Mouse (Mus musculus): ENCODE results near the gene Kif16b.

The Kif16b gene

DNA sequence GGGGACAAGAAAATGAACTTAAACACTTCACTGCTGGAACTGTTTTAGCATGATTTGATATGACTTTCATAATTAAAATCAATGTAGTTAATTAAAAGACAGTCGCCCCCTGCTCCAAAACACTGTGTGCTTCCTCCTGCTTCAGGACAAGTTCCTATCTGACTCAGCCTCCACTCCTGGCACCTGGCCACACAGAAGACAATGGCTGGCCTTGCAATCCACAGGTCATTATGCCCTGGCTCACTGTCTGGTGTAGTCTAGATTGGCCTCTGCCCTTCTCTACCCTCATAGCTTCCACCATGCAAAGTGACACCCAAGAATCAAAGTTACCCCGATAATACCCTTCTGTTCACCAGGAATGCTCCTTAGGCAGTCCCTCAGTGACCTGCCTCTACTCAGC is 26.8 kb downstream of the Kif16b start:
- no peak for DNase-seq (ENCODE audit: low spot score)

DNA sequence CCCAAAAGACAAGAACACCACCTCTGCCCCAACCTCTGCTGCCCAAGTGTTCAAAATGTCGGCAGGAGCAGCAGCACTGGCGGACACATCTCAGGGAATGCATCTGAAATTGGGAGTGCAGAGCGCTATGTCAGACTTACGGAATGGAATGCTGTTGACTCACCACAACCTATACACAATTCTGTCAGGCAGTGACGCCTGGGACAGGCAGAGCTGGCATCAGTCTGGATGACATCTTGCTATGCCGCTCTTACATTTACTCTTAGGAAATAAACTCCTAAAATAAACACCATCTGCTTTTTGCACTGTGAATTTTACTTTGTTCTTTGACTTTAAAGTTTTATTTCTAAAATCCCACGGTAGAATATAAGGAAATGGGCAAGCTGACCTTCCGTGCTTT is 31.3 kb downstream of the Kif16b start:
- no peak for DNase-seq (ENCODE audit: low spot score)

DNA sequence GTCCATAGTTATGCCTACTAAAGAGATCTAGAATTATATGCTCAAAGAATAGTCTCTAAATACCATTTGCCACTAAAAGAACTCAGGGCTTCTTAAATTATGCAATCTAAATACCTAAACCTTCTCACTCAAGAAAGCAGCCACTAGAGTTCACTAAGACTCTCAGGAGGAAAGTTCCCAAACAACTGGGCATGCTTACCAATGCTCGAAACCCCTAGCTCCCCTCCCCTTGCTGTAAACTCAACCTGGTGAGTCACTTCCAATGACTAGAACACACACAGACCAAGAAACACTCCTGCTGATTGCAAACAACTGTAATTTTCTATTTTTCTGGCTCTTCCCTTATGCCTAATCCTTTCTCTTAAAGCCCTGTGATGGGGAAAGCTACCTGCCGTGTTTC is 33.9 kb downstream of the Kif16b start:
- DNase-seq (ENCODE audit: low spot score), result no peak

DNA sequence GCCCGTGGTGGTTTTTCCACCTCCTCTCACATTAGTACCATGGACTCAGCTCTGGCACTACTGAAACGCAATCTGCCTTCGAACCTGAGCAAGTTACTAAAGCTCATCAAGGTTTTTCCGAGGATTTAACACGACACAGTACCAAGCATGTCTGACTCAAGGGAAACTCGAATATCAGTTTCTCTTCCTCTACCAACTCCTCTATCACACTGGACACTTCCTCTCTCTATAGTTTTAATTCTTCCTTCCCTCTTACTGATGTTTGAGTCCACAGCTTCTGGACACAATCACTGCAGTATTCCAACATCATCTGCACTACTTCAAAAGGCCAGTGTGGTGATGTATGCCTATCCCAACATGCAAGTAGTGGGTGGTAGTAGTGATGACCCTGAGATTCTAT is 40.3 kb downstream of the Kif16b start:
- DNase-seq (ENCODE audit: low spot score), result no peak

DNA sequence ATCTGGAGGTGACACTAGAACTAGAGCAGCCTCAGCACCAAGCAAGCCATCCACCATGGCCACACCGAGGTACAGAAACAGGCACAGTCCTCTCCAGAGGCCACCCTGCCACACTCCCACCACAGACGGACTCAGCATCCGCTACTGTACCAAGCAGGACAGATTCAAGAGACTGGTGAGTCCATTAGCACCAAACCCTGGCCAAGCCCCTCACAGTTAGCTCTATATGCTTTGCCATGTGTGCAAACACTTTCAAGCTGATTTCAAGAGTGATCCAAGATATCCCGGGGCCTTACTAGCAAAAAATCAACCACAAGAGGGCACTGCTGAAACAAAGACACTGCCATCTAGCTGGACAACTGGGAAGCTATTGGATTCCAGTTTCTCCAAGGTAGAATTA is 41.9 kb downstream of the Kif16b start:
- peak; percentile 81 for DNase-seq (ENCODE audit: low spot score)

DNA sequence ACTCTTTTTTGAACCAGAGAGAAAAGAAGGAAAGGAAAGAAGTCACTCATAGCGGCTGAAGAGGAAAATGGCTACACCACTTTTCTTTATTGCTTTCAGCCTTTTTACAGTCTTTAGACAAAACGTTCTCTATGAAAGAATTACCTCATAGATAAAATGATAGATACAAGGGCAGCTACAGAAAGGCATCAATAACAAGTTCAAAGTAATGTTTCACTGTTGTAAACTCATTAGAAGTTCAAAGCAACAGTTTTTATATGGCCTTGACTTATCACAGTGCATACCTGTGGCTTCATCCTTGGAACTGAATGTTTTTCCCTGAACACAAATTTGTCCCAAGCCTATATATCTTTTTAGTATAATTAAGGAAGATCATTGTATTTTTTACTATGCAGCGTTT is 62.6 kb downstream of the Kif16b start:
- no peak for DNase-seq (ENCODE audit: low spot score)

DNA sequence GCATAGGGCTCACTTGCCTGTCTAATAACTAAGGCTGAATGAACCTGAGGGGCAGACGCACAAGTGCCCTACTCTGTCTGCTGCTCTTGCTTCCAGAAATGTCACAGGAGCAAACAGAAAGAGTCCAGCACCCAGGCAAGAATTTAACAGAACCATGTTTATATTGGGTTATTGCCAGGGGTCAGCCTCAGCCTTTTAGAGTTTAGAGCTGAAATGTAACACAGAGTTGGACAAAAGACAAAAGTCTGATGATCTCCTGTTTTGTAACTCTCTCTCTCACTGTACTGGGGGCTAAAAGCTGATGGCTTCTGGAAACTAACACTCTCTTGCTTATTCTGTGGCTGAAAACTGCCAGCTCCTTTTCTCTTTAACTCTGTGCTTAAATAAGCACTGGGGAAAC is 63.2 kb downstream of the Kif16b start:
- no peak for DNase-seq (ENCODE audit: low spot score)

DNA sequence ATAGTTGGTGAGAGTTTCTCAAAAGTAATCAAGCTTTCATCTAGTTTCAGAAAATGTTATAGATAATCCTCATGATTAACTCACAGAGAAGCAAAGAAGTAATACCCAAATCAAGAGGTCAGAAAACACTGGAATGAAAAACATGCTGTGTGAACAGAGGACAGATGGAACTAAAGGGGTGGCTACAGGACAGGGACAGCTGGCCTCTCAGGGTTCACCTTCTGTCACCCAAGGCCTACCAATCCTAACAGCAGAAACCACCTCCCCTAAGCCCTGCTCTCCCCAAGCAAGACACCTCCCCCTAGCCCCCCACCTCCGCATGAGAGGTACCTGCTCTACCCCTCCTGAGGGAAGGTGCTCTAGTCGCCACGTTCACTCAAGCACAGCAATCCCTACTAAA is 66.6 kb downstream of the Kif16b start:
- DNase-seq (ENCODE audit: low spot score), result no peak

DNA sequence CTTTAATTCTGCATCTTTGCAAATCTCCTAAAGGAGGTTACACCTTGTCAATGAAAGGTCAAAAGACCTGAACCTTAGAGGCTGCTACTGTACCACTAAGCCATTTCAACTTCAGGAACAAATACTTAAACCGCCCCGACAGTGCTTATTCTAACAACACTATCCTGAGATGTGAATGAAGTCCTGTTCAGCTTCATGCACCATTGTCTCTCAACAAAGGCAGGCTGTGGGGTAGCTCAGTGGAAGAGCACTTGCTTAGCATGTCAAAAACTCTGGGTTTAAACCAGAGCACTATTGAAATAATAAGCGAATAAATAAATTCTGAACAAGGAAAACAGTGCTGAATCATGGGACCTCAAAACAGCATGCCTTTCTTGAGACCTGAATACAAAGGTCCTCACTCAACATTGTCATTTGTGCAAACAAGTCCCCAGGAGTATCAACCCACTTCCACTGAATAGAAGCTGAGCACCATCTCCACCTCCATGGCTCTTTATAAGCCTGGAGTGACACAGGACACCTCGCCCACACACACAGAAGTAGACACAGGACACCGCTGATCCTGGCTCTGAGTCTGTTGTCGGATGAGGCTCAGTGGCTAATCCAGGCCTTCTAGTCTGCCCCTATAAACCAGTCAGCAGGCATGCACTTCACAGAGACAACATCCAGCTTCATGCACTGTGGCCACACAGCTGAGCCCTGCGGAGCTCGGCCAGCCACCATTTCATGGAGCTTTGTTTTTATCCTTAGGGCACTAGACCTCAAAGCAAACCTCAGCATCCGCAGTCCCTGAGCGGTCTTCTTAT is 68.5 kb downstream of the Kif16b start:
- no peak for DNase-seq (ENCODE audit: low spot score)

DNA sequence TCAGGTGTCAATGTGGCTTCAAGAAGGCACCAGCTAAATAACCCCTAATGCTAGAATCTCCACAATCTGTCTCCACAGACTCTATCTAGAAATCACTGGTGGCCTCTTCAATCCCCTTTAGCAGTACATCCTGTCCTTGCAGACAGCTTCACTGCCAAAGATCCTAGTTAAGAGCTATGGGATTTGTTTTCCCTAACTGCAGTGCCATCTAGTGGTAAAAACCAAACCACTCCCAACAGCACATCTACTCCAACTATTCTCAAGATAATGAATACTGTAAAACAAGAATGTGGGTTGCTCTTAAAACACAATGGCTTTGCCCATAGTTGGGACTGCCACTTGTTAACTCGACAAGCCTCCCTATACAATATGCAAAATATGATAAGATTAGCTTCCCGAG is 88.3 kb downstream of the Kif16b start:
- DNase-seq (ENCODE audit: low spot score), result peak; percentile 76

DNA sequence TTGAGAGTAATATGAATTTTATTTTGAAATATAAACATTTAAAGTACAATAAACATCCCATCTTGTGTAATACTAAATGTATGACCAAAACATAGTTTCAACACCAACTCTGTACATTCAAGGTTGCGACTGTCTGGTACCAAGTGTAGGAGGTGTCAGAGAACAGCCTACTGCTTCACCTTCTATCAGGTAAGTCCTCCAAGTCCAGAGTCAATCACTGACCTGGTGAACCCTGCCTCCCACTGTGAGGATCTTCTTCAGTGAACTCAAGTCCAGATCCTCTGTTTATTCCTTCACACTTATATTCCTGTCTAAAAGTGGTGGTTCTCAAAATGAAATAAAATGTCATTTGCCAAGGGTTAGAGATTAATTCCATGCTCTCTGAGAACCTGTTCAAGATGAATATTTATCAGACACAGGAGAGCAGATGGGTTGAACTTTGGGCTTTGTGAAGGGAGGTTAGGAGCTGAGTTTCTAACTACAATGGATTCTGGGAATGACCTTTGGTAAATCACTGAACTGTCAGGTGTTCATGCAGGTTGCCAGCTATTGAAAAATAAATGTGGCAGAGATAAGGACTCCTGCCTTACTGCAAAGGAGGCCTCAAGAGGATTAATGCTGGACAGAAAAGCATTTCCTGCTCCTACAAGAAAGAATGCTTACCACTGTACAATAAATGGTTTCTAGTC is 97.4 kb downstream of the Kif16b start:
- no peak for DNase-seq (ENCODE audit: low spot score)

DNA sequence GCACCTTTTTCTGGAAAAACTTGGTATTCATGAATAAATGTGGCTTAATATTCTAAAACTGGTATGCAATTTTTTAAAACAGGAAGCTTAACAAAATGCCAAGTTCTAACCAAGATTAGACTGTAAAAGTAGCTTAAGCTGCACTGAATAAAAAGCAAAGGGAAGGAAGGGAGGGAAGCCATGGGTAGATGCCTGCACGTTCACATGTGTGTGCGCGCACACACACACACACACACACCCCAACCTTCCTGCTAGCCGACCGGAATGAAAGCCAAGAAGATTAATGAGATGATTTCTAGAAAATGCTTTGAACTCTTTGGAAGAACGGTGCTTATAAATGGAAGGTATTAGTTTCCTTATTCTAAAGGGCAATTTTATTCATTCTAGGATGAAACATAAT is 104.0 kb downstream of the Kif16b start:
- DNase-seq (ENCODE audit: low spot score), result no peak

DNA sequence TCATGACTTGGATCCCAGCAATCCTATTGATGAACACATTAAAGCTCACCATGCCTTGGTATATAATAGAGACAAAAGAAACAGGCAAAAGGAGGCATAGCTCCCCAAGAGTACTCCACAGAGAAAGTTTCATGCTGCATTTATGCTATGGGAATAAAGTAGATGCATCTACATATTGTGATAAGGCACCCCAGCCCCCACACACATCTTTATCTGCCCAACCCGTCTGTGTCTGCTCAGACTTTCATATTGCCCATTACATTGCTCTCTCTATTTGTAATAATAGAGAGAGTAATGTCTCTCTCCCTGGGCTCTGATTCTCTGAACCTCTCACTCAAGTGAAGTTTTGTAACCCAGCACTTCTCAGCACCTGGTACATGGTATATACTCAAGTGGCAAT is 126.0 kb downstream of the Kif16b start:
- no peak for DNase-seq (ENCODE audit: low spot score)

DNA sequence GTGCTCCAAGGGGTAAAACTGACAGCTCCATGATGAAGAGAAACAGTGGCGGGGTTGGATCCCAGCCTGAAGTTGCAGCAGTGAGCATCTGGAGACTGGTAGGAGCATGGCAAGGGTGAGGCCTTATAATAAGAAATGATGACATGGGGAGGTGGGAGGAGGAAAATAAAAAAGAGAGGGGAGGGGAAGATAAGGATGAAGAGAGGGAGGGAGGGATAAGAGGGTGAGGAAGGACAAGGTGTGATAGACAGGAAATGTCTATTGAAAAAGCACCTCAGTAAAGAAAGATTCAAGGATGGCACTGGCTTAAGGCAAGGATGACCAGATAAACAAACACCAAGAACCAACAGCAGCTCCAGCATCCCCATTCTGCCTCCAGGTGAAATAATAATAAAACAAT is 126.6 kb downstream of the Kif16b start:
- DNase-seq (ENCODE audit: low spot score), result no peak

DNA sequence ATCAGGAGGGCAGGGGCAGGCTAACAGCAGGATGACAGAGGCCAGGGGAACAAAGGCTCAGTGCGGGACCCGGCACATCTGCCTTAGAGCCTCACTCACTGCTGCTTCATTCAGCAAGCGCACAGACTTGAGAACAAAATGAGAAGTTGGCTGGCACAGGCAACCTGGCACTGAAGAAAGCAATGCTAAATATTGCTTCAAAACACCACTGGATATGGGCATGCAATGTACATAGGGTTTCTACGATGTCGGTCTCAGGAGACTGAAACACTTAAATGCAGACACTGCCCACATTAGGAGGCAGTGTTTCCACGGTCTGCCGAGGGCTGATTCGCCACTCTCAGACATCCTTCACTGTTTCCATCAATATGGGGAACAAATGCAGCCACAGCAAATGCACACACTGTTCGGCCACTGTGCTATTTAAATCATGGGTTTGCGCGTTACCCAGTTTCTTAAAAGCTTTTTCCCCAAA is 131.6 kb downstream of the Kif16b start:
- DNase-seq (ENCODE audit: low spot score), result no peak

DNA sequence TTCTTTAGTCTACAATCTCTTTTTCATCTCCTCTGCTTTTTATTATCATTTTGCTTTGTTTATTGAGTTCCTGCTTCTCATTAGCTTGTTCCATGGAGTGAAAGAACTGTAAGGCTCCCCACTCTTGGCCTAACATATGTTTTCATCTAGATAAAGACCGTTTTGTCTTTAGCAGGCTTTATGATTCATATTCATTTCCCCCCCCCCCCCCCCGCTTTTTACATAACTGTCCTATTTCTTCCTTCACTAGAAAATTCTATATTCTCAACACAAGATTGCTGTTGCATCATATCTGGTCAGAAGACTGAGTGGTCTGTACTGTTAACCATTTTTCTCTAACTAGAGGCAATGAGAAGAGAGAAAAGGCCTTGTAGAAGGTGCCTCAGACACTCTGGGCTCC is 137.1 kb downstream of the Kif16b start:
- no peak for DNase-seq (ENCODE audit: low spot score)

DNA sequence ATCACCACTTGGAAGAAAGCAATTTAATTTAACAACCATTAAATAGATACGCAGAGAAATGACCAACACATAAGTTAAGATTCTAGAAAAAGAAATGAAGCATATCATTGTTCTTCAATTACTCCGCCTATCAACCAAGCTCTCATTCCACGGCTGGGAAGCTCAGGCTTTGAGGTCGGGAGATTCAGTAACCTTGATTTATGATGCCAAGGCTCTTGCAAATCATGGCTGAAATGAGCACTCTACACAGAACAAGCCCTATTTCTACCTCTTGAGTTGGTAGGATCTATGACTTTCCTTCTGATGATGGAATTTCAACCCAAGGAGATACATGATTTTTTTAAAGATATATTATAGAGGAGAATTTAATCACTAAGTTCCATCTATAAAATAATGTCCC is 140.5 kb downstream of the Kif16b start:
- no peak for DNase-seq (ENCODE audit: low spot score)

DNA sequence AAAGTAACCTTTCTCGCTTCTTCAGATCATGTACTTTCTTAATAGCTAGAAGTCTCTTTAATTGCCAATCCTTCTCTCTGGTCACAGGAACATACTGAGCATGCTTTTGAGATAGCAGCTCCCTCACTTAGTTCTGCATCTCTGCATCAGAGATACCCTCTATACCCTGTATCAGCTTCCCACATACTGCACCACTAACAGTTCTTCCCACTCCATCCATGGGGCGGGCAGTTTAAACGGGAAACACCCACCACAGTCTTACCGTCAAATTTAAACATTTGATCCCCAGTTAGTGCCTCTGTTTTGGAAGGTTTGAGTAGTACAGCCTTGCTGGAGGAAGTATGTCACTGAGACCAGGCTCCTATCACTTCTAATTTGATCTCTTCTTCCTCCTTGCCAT is 142.1 kb downstream of the Kif16b start:
- DNase-seq (ENCODE audit: low spot score), result no peak

DNA sequence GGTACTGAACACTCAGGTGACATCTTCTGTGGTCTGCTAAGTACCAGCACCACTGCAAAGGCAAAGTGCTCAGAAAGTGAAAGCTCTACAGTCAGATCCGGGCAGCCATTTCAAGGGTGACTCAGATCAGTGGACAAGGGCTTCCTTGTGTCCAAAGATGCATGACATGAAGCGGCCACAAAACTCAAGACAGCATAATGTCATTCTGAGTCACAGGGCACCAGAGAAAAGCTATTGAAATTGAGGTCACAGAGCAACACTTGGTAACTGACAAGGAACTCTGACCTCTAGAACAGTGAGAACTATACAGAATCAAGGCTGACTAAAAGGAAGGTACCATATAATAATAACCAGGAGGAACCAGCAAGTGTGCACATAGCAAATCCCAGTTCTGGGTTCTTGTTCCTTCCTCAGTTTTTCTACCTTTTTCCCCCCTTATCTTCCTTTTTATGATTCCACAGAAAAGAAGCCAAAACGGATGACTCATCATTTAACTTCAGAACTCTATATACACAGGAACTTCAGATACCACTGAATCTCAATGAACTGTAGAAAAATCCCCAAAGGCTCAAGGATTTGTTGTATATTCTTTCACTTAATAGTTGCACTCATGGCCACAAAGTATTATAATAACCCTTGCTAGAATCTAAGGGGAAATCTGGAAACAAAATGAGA is 143.1 kb downstream of the Kif16b start:
- no peak for DNase-seq (ENCODE audit: low spot score)

DNA sequence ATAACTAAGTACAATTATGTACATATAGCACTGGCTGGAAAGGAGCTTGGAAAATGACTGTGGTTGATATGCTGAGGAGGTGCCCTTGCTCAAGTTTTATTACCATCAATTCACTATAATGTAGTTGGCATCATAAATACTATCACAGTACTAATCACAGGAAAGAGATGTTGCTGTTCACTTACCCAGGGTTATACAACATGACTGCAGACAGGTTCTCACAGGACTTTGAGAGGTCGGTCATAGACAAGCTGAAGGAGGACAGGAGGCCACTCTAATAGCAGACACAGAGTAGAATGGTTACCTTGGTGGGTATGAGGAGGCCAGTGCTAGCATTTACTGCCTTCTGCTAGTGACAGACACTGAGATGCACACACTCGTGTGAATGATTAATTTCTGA is 162.0 kb downstream of the Kif16b start:
- no peak for DNase-seq (ENCODE audit: low spot score)

DNA sequence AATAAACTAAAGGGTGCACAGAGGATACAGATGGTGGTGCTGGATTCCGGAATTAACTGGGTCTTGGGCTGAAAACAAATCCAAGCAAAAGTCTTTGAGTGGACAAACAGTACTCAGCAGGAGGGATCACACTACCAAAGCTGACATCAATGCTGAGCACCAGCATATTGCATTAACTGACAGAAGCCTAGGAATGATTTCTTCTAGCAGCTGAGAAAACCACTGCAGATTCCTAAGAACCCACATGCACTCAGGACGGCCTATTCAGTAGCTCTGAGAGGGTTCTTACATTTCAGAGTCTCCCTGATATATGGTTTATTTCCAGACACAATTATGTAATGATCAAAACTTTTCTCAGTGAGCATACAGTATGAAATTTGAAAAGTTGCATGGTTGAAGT is 162.8 kb downstream of the Kif16b start:
- DNase-seq (ENCODE audit: low spot score), result no peak

DNA sequence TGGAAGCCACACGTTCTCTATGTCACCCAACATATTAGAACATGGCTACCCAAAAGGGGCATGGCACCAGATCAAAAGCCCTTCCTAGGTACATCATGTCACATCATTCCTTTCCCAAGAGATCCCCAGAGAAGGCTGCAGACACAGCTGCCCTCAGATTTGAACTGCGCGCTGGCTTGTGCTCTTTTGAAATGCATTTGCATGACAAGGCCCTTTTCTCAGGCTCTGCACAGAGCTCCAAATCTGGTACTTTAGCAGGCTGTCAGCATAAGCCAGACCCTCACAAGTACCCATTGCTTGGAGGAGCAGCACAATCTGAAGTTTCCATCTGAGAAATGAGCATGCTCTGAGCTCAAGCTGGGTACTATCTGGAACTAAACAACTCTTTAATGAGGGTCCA is 165.6 kb downstream of the Kif16b start:
- DNase-seq (ENCODE audit: low spot score), result no peak

DNA sequence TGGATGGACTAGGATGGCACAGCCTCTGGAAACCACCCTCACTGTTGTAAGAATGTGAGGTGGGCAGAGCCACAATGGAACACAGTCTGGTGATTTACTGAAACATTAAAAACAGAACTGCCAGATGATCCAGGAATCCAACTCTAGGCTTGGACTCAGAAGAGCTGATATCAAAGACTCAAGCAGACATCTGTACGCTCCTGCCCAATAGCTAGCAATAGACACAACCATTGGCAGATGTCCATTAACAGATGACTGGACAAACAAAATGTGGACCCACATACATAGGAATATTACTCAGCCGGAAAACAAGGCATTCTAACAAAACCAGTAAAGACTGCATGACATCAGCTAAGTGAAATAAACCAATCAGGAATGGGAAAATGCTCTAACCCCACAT is 167.3 kb downstream of the Kif16b start:
- DNase-seq (ENCODE audit: low spot score), result no peak
